Mouse (Mus musculus) stomach, embryonic 16.5 days (tissue): ENCODE results near the gene Ttc13. TPM values are rescaled to one million over a fixed set of nuclear protein-coding genes. Genes with fewer than 3 reads are reported as not detected.
A peak's percentile ranks its signal among the peaks of the same experiment; 100 is the strongest.

ENCODE experiments used
- ATAC-seq: fragments of 200-750 bp; cut with Nextera tagmentation; 2 replicates; pipeline ENCODE4 v1.8.0; 2017; ENCODE audit warnings: moderate number of reproducible peaks, moderate TSS enrichment; ENCODE audit not compliant: insufficient read depth, low FRiP score
- H3K27ac ChIP-seq: fragments of 300-500 bp; sonication (generic); 2 replicates; pipeline ENCODE4 v1.5.1; 2014; ENCODE audit warnings: low read length
- H3K27me3 ChIP-seq: fragments of 300-500 bp; sonication (generic); 2 replicates; pipeline ENCODE4 v1.6.1; 2014; ENCODE audit warnings: low read length, control low read depth, mixed read lengths; ENCODE audit not compliant: control insufficient read depth, insufficient read depth
- H3K36me3 ChIP-seq: fragments of 300-500 bp; sonication (generic); 2 replicates; pipeline ENCODE4 v1.6.1; 2014; ENCODE audit warnings: low read length; ENCODE audit not compliant: control insufficient read depth, insufficient read depth
- H3K4me1 ChIP-seq: fragments of 300-500 bp; sonication (generic); 2 replicates; pipeline ENCODE4 v1.6.1; 2014; ENCODE audit warnings: low read length, control low read depth, mixed read lengths; ENCODE audit not compliant: control insufficient read depth, insufficient read depth
- H3K4me2 ChIP-seq: fragments of 300-500 bp; sonication (generic); 2 replicates; pipeline ENCODE4 v1.6.1; 2014; ENCODE audit warnings: low read depth, low read length, mixed read lengths
- H3K4me3 ChIP-seq: fragments of 300-500 bp; sonication (generic); replicated peaks from 2 replicates; pipeline ENCODE4 v1.5.1; 2014; ENCODE audit warnings: mild to moderate bottlenecking, low read length
- H3K9ac ChIP-seq: fragments of 300-500 bp; sonication (generic); 2 replicates; pipeline ENCODE4 v1.6.1; 2014; ENCODE audit warnings: low read length
- H3K9me3 ChIP-seq: fragments of 300-500 bp; sonication (generic); replicated peaks from 2 replicates; pipeline ENCODE4 v1.6.1; 2016; ENCODE audit warnings: low read length, control low read depth; ENCODE audit not compliant: control insufficient read depth
- WGBS: fragments of 180-500 bp; shearing (Covaris S2); extraction: QIAGEN DNeasy Blood & Tissue Kit; methylation state at CpG from one replicate; pipeline ENCODE4 v1.1.7; 2014; 5-methylcytosine and 5-hydroxymethylcytosine counted together
- polyA plus RNA-seq: library from polyadenylated mRNA; unstranded; fragments of >200 nt; fragmentation: Nextera tagmentation; extraction: Ambion mirVana; gene quantifications from 2 replicates; pipeline ENCODE4 v1.2.1, GENCODE M21; 2015

Gene Ttc13
- polyA plus RNA-seq, 1 experiment from 2014 or later, result 35.1 TPM

- Histone ChIP-seq H3K4me1 (no peaks in the 10 kb centered on the region), H3K4me2 (no peak overlapping the region), H3K27ac (no peak overlapping the region), H3K36me3 (no peaks in the 10 kb centered on the region), H3K9me3 (no peaks in the 10 kb centered on the region), H3K9ac (no peak overlapping the region), H3K4me3 (no peak overlapping the region), H3K27me3 (no peaks in the 10 kb centered on the region)
- ATAC-seq, result no peak
- 94% methylated on average over 2 of the region's 2 CpGs for WGBS
Observed at GRCm38 (mm10) chr8:124672345-124672744, 49.4 kb downstream of the Ttc13 start.

- no peak overlapping the region for H3K9ac ChIP-seq
- no peaks in the 10 kb centered on the region; the same call in 1 of the 2 replicates for H3K4me1 ChIP-seq
- no peak overlapping the region for H3K27ac ChIP-seq
- H3K9me3 ChIP-seq, result no peaks in the 10 kb centered on the region
- ATAC-seq, result no peak
- no peak overlapping the region for H3K4me3 ChIP-seq
- no peaks in the 10 kb centered on the region for H3K36me3 ChIP-seq
- no peak overlapping the region for H3K4me2 ChIP-seq
- 83% methylated on average over 3 of the region's 3 CpGs for WGBS
- no peaks in the 10 kb centered on the region for H3K27me3 ChIP-seq
Observed at GRCm38 (mm10) chr8:124668798-124669197, 53.0 kb downstream of the Ttc13 start.

- no peak for ATAC-seq
- 57% methylated on average over 3 of the region's 3 CpGs for WGBS
Observed at GRCm38 (mm10) chr8:124664414-124664813, 57.4 kb downstream of the Ttc13 start.

GRCm38 (mm10) chr8:124663874-124664230 is 57.9 kb downstream of the Ttc13 start:
- Histone ChIP-seq H3K4me2 (peak overlapping the region; percentile 72), H3K4me1 (peaks cover 34% of the 10 kb centered on the region), H3K9me3 (no peaks in the 10 kb centered on the region), H3K27me3 (no peaks in the 10 kb centered on the region), H3K36me3 (no peaks in the 10 kb centered on the region), H3K27ac (peak overlapping the region; percentile 91), H3K4me3 (peak overlapping the region; percentile 95), H3K9ac (peak overlapping the region; percentile 98)
- ATAC-seq, result no peak
- WGBS, result 42% methylated on average over 4 of the region's 4 CpGs

More at GRCm38 (mm10) chr8:124664414-124664813, 57.4 kb downstream of the Ttc13 start:
- Histone ChIP-seq H3K27ac (peak overlapping the region; percentile 91; the same call in 1 of the 2 replicates), H3K4me1 (peaks cover 28% of the 10 kb centered on the region), H3K27me3 (no peaks in the 10 kb centered on the region), H3K9ac (no peak overlapping the region), H3K4me3 (no peak overlapping the region), H3K4me2 (no peak overlapping the region), H3K9me3 (no peaks in the 10 kb centered on the region), H3K36me3 (no peaks in the 10 kb centered on the region)

DNA sequence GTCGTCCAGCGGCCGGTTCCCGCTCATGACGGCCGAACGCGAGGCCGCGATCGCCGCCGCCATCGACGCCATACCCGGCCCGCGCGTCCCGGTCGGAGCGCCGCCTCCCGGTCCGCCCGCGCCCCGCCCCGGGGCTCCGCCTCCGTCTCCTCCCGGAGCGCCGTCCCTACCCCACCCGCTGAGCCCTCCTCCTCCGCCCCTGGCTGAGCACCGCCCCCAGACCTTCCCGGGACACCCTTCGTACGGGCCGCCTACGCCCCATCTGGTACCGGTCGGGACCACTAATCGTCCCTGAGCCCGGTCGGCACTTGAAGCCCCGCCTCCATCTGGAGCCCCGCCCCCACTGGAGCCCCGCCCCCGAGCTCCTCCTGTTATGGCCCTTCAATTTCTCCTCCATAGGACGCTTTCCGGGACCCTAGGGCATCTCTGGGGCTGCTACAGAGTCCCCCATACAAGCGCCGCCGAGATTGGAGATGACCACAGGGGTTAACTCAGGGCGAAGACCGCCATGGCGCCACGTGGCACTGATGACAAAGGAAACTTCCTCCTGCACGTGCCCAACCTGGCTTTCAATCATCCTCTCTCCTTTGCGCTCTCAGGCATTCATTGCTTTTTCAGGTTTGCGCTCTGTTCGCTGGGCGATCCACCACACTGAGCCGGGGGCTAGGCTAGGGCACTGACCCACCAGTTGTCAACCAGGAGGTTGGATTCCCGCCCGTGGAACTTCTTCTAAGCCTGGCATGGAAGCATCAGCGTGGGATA is 58.5 kb downstream of the Ttc13 start, which contains the start of gene 2310022B05Rik:
2310022B05Rik (minus strand) TSS at position 258 of the 762 bp plus-strand sequence.
- H3K4me3 ChIP-seq, result peak within 1 kb of the TSS; percentile 95
- H3K36me3 ChIP-seq, result no peaks in the 10 kb centered on the region
- H3K9ac ChIP-seq, result peak within 1 kb of the TSS; percentile 98
- peak; percentile 94 for ATAC-seq
- peaks cover 40% of the 10 kb centered on the region for H3K4me1 ChIP-seq
- H3K27ac ChIP-seq, result peak within 1 kb of the TSS; percentile 91
- H3K9me3 ChIP-seq, result no peaks in the 10 kb centered on the region
- no peaks in the 10 kb centered on the region for H3K27me3 ChIP-seq
- 2% methylated on average over 68 of the region's 69 CpGs for WGBS
- peak within 1 kb of the TSS; percentile 72 for H3K4me2 ChIP-seq

GRCm38 (mm10) chr8:124662446-124663111 is 59.2 kb downstream of the Ttc13 start:
- peak; percentile 6 for ATAC-seq
- H3K27ac ChIP-seq, result peak overlapping the region; percentile 91
- peak overlapping the region; percentile 72 for H3K4me2 ChIP-seq
- no peaks in the 10 kb centered on the region for H3K27me3 ChIP-seq
- no peaks in the 10 kb centered on the region for H3K36me3 ChIP-seq
- peak overlapping the region; percentile 98 for H3K9ac ChIP-seq
- WGBS, result under 1% methylated on average over 49 of the region's 49 CpGs
- no peaks in the 10 kb centered on the region for H3K9me3 ChIP-seq
- peak overlapping the region; percentile 95 for H3K4me3 ChIP-seq
- H3K4me1 ChIP-seq, result peaks cover 47% of the 10 kb centered on the region

DNA sequence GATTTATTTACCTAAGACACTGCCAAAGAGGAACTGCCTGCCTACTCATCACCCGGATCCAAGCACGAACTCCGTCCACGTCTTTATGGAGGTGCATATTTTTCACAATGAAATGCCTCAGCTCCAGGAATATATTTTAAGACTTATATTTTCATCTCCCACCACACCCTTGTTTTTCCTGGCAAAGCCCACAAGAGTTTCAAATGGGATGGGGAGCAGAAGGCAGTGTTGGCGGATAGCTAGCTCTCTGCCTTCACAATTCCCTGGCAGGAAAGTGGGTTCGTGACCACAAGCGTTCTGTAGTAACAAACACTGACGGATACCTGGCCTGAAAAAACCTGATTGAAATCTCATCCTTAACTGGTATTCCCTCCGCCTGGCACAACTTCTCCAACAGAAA is 60.0 kb downstream of the Ttc13 start:
- peak overlapping the region; percentile 98 for H3K9ac ChIP-seq
- no peaks in the 10 kb centered on the region for H3K9me3 ChIP-seq
- H3K27me3 ChIP-seq, result no peaks in the 10 kb centered on the region
- WGBS, result 20% methylated on average over 9 of the region's 9 CpGs
- no peaks in the 10 kb centered on the region for H3K36me3 ChIP-seq
- peaks cover 53% of the 10 kb centered on the region for H3K4me1 ChIP-seq
- H3K27ac ChIP-seq, result peak overlapping the region; percentile 91
- peak overlapping the region; percentile 72 for H3K4me2 ChIP-seq
- H3K4me3 ChIP-seq, result peak overlapping the region; percentile 95
- ATAC-seq, result no peak

DNA sequence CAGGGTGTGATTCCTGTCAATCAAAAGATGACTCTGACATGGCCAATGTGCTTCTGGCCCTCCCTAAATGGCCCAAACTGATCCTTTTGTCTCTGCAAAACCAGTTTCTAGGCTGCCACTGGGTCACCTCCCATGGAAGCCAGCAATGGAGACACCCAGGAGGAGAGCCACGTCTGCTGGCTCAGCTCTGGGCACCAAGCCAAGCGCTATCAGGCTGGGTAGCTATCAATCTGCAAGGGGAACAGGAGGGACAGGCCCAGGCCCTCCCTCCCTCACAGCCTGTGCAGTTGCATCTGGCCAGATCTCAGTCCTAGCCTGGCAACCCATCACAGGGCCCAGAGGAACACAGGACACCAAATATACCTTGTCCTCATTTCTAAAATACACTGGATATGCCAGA is 63.4 kb downstream of the Ttc13 start:
- H3K4me3 ChIP-seq, result no peak overlapping the region
- 26% methylated on average over 2 of the region's 2 CpGs for WGBS
- H3K9me3 ChIP-seq, result no peaks in the 10 kb centered on the region
- H3K36me3 ChIP-seq, result no peaks in the 10 kb centered on the region
- H3K27me3 ChIP-seq, result no peaks in the 10 kb centered on the region
- H3K4me2 ChIP-seq, result no peak overlapping the region
- peaks cover 59% of the 10 kb centered on the region for H3K4me1 ChIP-seq
- no peak overlapping the region for H3K9ac ChIP-seq
- peak overlapping the region; percentile 63 for H3K27ac ChIP-seq
- peak; percentile 75 for ATAC-seq

DNA sequence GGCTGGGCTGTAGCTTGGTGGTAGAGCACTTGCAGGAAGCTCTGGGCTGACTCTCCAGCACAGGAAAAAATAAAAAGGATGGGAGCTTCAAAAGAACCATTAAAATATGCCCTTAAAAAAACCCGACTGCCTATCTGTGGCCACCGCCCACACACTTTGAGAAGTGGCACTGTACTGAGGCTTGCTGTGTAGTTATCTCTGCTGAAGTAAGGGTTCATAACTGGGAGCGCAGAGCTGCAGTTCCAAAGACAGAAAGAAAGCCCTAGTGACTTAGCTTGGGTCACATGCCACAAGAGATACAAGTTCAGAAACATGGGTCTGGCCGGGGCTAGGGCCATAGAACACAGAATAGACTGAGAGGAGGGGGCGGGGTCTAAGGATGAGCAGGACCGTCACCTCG is 63.8 kb downstream of the Ttc13 start:
- ATAC-seq, result 0 out of 2 replicates have a peak, but pooled peaks have one; percentile 16
- H3K9me3 ChIP-seq, result no peaks in the 10 kb centered on the region
- H3K4me3 ChIP-seq, result no peak overlapping the region
- no peak overlapping the region for H3K9ac ChIP-seq
- no peaks in the 10 kb centered on the region for H3K36me3 ChIP-seq
- H3K27ac ChIP-seq, result peak overlapping the region; percentile 63
- 73% methylated on average over 7 of the region's 7 CpGs for WGBS
- H3K4me2 ChIP-seq, result no peak overlapping the region
- peaks cover 63% of the 10 kb centered on the region for H3K4me1 ChIP-seq
- H3K27me3 ChIP-seq, result no peaks in the 10 kb centered on the region
